Mouse (Mus musculus): ENCODE measurements around the gene Cdk8. TPM values are rescaled to one million over a fixed set of nuclear protein-coding genes. Genes with fewer than 3 reads are reported as not detected.

Cdk8 gene
- polyA plus RNA-seq, 1 experiment, result 21.0 TPM

DNA sequence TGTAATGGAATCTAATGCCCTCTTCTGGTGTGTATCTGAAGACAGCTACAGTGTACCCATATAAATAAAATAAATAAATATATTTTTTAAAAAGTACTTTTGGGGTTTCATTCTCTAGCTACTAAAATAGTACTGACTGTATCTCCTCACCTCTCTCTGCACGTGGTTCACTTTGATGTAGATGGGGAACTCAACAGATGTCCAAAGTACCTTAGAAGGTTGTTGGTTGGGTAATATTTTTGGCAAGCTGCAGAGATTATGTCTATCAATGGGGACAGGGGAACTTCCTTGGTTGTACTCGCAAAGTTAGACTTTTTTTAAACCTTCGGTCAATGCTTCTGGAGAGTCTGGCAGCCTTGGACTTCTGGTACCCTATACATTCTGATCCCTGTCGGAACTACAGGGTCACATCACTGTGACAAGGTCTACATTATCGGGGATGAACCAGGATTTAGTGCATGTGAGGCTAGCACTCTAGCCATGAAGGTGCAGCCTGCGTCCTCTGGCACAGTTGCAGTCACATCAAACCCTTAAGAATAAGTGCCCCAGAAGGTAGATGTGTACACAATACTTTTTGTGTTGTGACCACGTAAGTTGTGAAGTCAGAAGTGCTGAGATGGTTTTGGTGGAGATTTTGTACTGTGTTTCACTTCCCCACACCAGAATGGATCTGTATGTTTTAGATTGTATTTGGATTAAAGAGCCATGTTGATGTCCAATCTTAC, 14.8 kb downstream of the Cdk8 start:
- Histone ChIP-seq H3K27ac (ENCODE audit: insufficient read depth, low read length) (no peak overlapping the region), H3K27me3 (ENCODE audit: control insufficient read depth, insufficient read depth, low read length) (no peaks in the 10 kb centered on the region), H3K36me3 (ENCODE audit: control insufficient read depth, insufficient read depth, low read length) (no peaks in the 10 kb centered on the region), H3K4me1 (ENCODE audit: control insufficient read depth, insufficient read depth, insufficient read length) (peaks cover 2% of the 10 kb centered on the region; the same call in 1 of the 2 replicates), H3K4me3 (ENCODE audit: extremely low read depth, insufficient read depth, insufficient read length) (no peak overlapping the region)
- DNase-seq (ENCODE audit: low read depth in 1 of 2, low spot score in 2 of 2), result no peak
- TF ChIP-seq POLR2A (IDR thresholded peaks at IDR 0.05; ENCODE audit: low read depth, low read length) (no peak), CTCF (IDR thresholded peaks at IDR 0.05; ENCODE audit: extremely low read depth, insufficient read depth, insufficient read length, insufficient replicate concordance) (no peak)
- WGBS, result 80% methylated on average over 7 of the region's 7 CpGs

DNA sequence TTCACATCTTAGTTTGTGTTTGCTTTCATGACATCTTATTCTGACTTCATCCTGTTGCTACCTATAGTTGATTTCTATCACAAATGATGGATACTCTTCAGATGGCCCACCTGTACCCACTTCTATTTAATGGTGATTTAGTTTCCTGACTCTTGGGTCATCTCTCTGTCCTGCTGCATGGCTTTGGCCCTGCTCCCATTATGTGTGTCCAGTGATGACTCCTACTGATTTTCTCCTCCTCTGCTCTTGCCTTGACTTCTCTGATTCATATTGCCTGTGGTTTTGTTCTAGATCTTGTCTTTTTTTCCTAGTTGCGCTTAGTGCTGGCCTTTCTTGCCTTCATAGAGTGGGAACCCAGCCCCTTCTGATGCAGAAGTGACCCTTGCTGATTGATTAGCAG, 15.4 kb downstream of the Cdk8 start:
- no peak overlapping the region for H3K4me3 ChIP-seq (ENCODE audit: extremely low read depth, insufficient read depth, insufficient read length)
- no peaks in the 10 kb centered on the region for H3K36me3 ChIP-seq (ENCODE audit: control insufficient read depth, insufficient read depth, low read length)
- H3K27ac ChIP-seq (ENCODE audit: insufficient read depth, low read length), result no peak overlapping the region
- no peak for DNase-seq (ENCODE audit: low read depth in 1 of 2, low spot score in 2 of 2)
- 97% methylated on average over 1 of the region's 1 CpGs for WGBS
- H3K4me1 ChIP-seq (ENCODE audit: control insufficient read depth, insufficient read depth, insufficient read length), result peaks cover 2% of the 10 kb centered on the region; the same call in 1 of the 2 replicates
- TF ChIP-seq POLR2A (IDR thresholded peaks at IDR 0.05; ENCODE audit: low read depth, low read length), result no peak
- TF ChIP-seq CTCF (IDR thresholded peaks at IDR 0.05; ENCODE audit: extremely low read depth, insufficient read depth, insufficient read length, insufficient replicate concordance), result no peak
- H3K27me3 ChIP-seq (ENCODE audit: control insufficient read depth, insufficient read depth, low read length), result no peaks in the 10 kb centered on the region

DNA sequence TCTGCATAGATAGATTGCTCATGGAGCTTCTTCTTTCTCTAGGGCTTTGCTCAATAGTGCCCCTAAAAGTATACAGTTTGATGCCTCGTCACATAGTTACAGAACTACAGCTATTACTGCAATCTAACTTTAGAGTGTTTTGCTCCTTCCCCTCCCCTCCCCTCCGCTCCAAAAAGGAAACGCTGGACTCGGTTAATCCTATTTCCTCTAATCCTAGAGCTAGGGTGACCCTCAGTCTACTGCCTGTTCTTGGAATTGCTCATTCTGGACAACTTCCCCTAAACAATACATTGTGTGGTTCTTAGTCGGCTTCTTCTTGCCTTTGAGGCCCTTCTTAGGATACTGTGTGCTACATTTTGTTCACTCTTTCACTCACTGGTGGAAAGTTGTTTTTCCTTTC, 16.7 kb downstream of the Cdk8 start:
- Histone ChIP-seq H3K27me3 (ENCODE audit: control insufficient read depth, insufficient read depth, low read length) (no peaks in the 10 kb centered on the region), H3K27ac (ENCODE audit: insufficient read depth, low read length) (no peak overlapping the region), H3K36me3 (ENCODE audit: control insufficient read depth, insufficient read depth, low read length) (no peaks in the 10 kb centered on the region), H3K4me3 (ENCODE audit: extremely low read depth, insufficient read depth, insufficient read length) (no peak overlapping the region), H3K4me1 (ENCODE audit: control insufficient read depth, insufficient read depth, insufficient read length) (peaks cover 2% of the 10 kb centered on the region; the same call in 1 of the 2 replicates)
- DNase-seq (ENCODE audit: low read depth in 1 of 2, low spot score in 2 of 2), result no peak
- WGBS, result 76% methylated on average over 5 of the region's 5 CpGs
- TF ChIP-seq CTCF (IDR thresholded peaks at IDR 0.05; ENCODE audit: extremely low read depth, insufficient read depth, insufficient read length, insufficient replicate concordance), result no peak
- TF ChIP-seq POLR2A (IDR thresholded peaks at IDR 0.05; ENCODE audit: low read depth, low read length), result no peak

DNA sequence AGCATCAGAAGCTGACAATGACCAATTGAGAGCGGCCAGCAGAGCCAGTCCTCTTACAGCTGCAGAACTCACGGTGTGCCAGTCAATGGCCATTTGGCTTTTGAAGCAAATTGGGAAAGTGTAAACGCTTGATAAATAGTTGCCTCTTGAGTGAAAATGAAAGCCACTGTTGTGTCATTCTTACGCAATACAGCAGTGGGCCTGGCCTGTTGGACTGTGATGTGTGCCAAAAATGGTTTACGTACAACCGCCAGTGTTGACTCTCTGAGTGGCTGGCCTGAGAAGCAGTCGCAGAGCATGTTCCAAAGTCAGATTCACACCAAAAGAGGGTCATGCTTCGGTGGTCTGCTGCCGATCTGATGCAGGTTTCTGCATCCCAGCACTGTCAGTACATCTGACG, 17.7 kb downstream of the Cdk8 start:
- Histone ChIP-seq H3K4me3 (ENCODE audit: extremely low read depth, insufficient read depth, insufficient read length) (no peak overlapping the region), H3K27ac (ENCODE audit: insufficient read depth, low read length) (no peak overlapping the region), H3K27me3 (ENCODE audit: control insufficient read depth, insufficient read depth, low read length) (no peaks in the 10 kb centered on the region), H3K4me1 (ENCODE audit: control insufficient read depth, insufficient read depth, insufficient read length) (peaks cover 2% of the 10 kb centered on the region; the same call in 1 of the 2 replicates), H3K36me3 (ENCODE audit: control insufficient read depth, insufficient read depth, low read length) (no peaks in the 10 kb centered on the region)
- no peak for TF ChIP-seq POLR2A (IDR thresholded peaks at IDR 0.05; ENCODE audit: low read depth, low read length)
- no peak for TF ChIP-seq CTCF (IDR thresholded peaks at IDR 0.05; ENCODE audit: extremely low read depth, insufficient read depth, insufficient read length, insufficient replicate concordance)
- DNase-seq (ENCODE audit: low read depth in 1 of 2, low spot score in 2 of 2), result no peak
- WGBS, result 90% methylated on average over 10 of the region's 10 CpGs

DNA sequence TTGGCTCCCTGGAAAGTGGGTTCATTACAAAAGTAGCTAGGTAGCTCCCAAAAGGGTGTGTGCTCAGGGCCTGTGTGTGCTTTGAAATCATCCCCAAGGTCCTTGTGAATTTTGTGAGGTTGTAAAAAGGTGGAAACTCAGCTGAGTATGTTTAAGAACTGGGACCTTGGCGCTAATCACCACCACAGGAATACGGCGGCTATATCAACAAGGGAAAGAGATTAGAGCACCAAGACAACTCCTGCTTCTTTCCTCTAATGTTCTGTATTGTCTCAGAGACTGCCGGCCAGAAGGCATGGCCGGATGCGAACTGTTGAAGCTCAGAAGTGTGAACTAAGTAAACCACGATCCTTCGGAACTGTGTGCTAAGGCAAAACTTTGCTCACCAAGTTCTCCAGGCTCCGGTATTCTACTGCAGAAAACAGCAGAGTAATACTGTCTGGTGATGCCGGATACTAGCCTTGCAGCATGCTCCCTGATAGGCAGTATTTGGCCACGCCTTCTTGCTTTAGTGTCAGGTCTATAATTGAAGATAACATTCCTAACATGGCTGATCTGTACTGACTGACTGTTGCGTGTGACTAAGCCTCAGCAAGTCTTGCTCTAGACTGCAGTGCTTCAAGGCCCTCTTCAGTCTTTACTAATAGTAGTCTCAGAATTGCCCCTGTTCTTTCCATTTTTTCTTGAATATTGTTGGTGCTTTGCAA, 19.5 kb downstream of the Cdk8 start:
- Histone ChIP-seq H3K27me3 (ENCODE audit: control insufficient read depth, insufficient read depth, low read length) (no peaks in the 10 kb centered on the region), H3K4me3 (ENCODE audit: extremely low read depth, insufficient read depth, insufficient read length) (no peak overlapping the region), H3K36me3 (ENCODE audit: control insufficient read depth, insufficient read depth, low read length) (no peaks in the 10 kb centered on the region), H3K4me1 (ENCODE audit: control insufficient read depth, insufficient read depth, insufficient read length) (peaks cover 2% of the 10 kb centered on the region; the same call in 1 of the 2 replicates), H3K27ac (ENCODE audit: insufficient read depth, low read length) (no peak overlapping the region; the same call in 1 of the 2 replicates)
- no peak for DNase-seq (ENCODE audit: low read depth in 1 of 2, low spot score in 2 of 2)
- TF ChIP-seq POLR2A (IDR thresholded peaks at IDR 0.05; ENCODE audit: low read depth, low read length) (no peak), CTCF (IDR thresholded peaks at IDR 0.05; ENCODE audit: extremely low read depth, insufficient read depth, insufficient read length, insufficient replicate concordance) (no peak)
- 85% methylated on average over 12 of the region's 12 CpGs for WGBS

DNA sequence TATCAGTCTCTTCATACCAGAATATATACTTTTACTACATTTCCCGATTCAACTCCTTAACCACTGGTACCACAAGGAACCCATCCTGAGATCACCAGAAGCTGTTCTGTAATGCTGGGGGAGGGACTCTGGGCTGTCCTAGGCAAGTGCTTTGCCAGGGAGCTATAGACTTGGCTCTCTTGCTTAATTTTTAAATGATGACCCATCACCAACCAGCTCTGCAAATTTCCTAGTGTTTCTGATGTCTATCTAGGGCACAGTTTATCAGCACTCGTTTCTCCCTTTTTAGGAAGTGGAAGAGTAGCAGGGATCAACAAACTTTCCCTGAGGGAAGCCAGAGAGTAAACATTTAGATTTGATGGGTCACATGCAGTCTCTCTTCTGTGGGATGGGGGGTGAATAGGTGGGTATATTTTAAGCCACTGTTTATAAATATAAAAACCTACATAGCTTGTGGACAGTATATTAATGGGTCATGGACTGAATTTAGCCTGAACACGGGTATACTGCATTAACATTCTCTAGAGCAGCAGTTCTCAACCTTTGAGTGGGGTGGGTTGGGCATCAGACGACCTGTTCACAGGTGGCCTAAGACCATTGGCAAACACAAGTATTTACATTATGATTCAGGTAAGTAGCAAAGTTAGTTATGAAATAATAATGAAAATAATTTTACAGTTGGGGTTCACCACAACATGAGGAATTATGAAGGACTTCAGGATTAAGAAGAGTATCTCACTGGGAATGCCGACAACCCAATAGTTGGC, 20.8 kb downstream of the Cdk8 start:
- Histone ChIP-seq H3K27me3 (ENCODE audit: control insufficient read depth, insufficient read depth, low read length) (no peaks in the 10 kb centered on the region), H3K27ac (ENCODE audit: insufficient read depth, low read length) (no peak overlapping the region), H3K4me1 (ENCODE audit: control insufficient read depth, insufficient read depth, insufficient read length) (no peaks in the 10 kb centered on the region; the same call in 1 of the 2 replicates), H3K36me3 (ENCODE audit: control insufficient read depth, insufficient read depth, low read length) (no peaks in the 10 kb centered on the region), H3K4me3 (ENCODE audit: extremely low read depth, insufficient read depth, insufficient read length) (no peak overlapping the region)
- no peak for DNase-seq (ENCODE audit: low read depth in 1 of 2, low spot score in 2 of 2)
- 86% methylated on average over 5 of the region's 5 CpGs for WGBS
- TF ChIP-seq POLR2A (IDR thresholded peaks at IDR 0.05; ENCODE audit: low read depth, low read length) (no peak), CTCF (IDR thresholded peaks at IDR 0.05; ENCODE audit: extremely low read depth, insufficient read depth, insufficient read length, insufficient replicate concordance) (no peak)

All from spleen, adult 2 months (tissue).